Mouse (Mus musculus) right cerebral cortex, postnatal 4 days (tissue): ENCODE results near the gene Phf7.

Source experiments
- DNase-seq: peaks from one replicate; pipeline ENCODE4 v3.0.0-alpha.2; 2022

The Phf7 gene

GRCm38 (mm10) chr14:31251084-31251604, at the start of gene Phf7, which contains the start of gene Bap1:
TSS of gene Phf7 (minus strand) at chr14:31251317.
TSS of gene Bap1 (plus strand) at chr14:31251450.
- peak; percentile 97 for DNase-seq

GRCm38 (mm10) chr14:31285728-31286127, 34.6 kb upstream of the Phf7 start:
- DNase-seq: no peak

GRCm38 (mm10) chr14:31272164-31272563, 21.0 kb upstream of the Phf7 start:
- DNase-seq: peak; percentile 87

GRCm38 (mm10) chr14:31271121-31271520, 20.0 kb upstream of the Phf7 start:
- DNase-seq: no peak

GRCm38 (mm10) chr14:31269456-31270100, 18.5 kb upstream of the Phf7 start:
- DNase-seq: peak; percentile 44

- no peak for DNase-seq
Observed at GRCm38 (mm10) chr14:31268301-31269001, 17.3 kb upstream of the Phf7 start.

GRCm38 (mm10) chr14:31267649-31268048, 16.5 kb upstream of the Phf7 start:
- DNase-seq: no peak

- no peak for DNase-seq
Observed at GRCm38 (mm10) chr14:31260932-31261331, 9.8 kb upstream of the Phf7 start.

- no peak for DNase-seq
Observed at GRCm38 (mm10) chr14:31260374-31260773, 9.3 kb upstream of the Phf7 start.

- no peak for DNase-seq
Observed at GRCm38 (mm10) chr14:31258476-31259050, 7.4 kb upstream of the Phf7 start.

GRCm38 (mm10) chr14:31252091-31252490, 974 bp upstream of the Phf7 start:
- no peak for DNase-seq

GRCm38 (mm10) chr14:31251626-31252025, 509 bp upstream of the Phf7 start:
- DNase-seq: no peak

- no peak for DNase-seq
Observed at GRCm38 (mm10) chr14:31250222-31251083, 664 bp downstream of the Phf7 start.

- no peak for DNase-seq
Observed at GRCm38 (mm10) chr14:31248396-31248795, 2.7 kb downstream of the Phf7 start.

- DNase-seq: no peak
Observed at GRCm38 (mm10) chr14:31245946-31246345, 5.2 kb downstream of the Phf7 start.

GRCm38 (mm10) chr14:31244777-31245176, 6.3 kb downstream of the Phf7 start:
- no peak for DNase-seq

- DNase-seq: no peak
Observed at GRCm38 (mm10) chr14:31240528-31240927, 10.6 kb downstream of the Phf7 start.

- DNase-seq: no peak
Observed at GRCm38 (mm10) chr14:31237101-31237882, 13.8 kb downstream of the Phf7 start.

- DNase-seq: peak; percentile 85
Observed at GRCm38 (mm10) chr14:31233996-31234591, 17.0 kb downstream of the Phf7 start.

- no peak for DNase-seq
Observed at GRCm38 (mm10) chr14:31233070-31233995, 17.8 kb downstream of the Phf7 start.
